Mouse (Mus musculus) urinary bladder, postnatal 14 days (tissue): ENCODE results near the gene Ranbp17.

Experiments used
- DNase-seq: peaks from one replicate; pipeline ENCODE4 v3.0.0; 2021; ENCODE audit warnings: low spot score

Gene Ranbp17

DNA sequence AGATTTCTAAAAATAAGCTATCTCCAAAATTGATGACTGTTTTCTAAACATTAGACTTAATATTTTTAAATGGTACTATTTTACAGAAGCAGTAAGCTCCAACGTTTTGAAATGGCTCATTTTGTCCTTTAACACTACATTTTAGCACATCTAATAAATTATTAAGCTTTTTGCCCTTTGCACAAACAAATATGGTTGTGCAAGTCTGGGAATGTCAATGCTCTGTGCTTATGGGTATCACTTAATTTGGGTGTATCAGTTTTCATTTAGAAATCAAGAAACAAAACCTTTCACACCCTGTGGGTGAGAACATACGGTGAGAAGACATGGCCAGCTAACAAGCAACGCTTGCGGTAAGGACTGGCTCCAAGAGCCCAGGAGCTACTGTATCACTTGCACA is 108.9 kb downstream of the Ranbp17 start:
- DNase-seq: no peak

DNA sequence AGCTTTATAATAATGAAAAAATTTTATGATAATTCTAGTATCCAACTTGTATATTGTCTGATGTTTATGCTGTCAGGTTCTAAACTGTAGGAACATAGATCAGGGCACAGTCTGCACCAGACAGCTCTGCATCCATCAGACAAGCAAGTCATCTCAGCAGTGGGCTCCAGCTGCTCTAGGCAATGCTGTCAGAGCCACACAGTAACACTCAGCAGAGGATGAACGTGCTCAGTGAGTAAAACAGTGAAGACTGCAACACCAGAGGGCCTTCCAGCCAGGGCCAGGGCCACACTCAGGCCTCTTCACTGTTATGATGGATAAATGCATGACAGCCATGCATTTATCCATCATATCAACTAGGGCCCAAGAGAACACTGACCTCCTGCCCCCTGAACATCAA is 114.2 kb downstream of the Ranbp17 start:
- no peak for DNase-seq

DNA sequence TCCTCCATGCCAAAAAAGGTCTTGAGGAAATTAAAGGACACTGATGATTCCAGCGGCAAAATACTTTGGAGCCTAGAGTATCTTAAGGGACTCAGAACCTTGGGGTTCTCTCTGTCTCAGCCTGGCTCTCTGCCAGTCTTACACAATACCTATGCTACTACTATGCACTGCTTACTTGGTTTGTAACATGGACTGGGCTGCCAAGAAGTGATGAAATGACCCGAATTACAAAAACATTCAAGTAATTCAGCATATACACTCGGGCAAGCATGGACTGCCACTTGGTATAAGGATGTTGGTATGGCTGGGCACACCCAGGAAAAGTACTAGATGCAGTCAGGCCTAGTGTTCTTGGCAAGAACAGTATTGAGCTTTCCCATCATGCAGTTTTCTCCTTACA is 114.8 kb downstream of the Ranbp17 start:
- no peak for DNase-seq

DNA sequence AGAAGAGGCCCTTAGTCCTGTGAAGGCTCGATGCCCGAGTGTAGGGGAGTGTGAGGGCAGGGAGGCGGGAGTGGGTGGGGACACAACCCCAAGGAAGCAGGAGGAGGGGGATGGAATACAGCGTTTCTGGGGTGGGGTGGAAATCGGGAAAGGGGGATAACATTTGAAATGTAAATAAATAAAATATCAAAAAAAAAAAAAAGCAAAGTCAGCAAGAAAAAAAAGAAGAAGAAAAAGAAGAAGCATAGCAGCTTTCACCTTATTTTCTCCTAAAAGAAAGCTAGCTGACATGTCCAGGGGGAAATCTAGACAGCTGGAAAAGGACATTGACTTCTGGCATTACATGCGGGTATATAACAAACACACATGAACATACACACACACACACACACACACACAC is 117.3 kb downstream of the Ranbp17 start:
- DNase-seq: no peak

DNA sequence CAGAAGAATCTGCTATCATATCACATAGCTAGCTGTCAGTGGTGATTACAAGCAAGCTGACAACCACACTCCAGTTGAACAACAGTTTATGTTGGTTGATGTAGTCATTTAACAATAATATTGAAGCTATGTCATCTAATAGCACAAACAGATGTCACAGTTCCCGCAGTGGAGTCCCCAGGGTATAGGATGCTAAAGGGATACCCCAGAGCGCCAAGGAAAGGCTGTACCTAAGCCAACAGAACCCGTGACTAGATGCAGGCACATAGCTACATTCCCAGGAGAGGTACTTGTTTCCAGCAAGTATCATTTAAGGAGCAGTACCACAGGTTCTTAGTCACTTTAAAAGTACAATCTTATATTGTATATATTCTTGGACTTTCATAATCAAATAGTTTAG is 119.5 kb downstream of the Ranbp17 start:
- DNase-seq: no peak

DNA sequence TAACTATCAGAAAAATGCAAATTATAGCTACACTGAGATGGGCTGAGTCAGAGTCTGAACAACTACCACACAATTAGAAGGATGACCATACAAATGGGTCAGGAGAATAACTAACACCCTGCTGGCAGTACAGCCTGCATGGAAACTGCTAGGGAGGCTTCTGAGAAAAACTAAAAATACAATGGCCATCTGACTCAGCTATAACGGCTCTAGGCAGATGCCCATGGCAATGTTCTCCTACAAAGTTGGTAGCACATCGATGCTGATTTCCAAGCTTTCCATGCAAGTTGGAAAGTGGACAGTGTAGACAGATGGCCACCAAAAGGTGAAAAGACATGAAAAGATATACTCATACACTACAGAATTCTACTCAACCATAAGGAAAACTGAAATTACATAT is 124.9 kb downstream of the Ranbp17 start:
- DNase-seq: no peak

DNA sequence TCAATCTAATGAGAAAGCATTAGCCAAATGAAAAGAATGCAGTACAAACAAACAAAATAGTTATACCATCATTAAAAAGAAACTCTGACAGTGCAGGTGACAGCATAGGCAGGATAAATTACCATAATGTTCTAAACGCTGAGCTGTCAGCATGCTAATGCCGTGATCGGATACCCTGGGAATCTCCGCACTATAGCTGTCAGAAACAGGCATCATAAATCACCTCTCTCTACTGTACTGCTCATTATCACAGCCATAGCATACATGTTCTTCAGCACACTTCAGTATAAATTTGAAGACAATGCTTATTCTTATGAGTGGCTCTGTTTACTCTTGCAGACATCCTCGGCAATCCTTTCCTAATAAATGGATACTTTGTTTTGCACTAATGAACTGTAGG is 151.7 kb downstream of the Ranbp17 start:
- no peak for DNase-seq

DNA sequence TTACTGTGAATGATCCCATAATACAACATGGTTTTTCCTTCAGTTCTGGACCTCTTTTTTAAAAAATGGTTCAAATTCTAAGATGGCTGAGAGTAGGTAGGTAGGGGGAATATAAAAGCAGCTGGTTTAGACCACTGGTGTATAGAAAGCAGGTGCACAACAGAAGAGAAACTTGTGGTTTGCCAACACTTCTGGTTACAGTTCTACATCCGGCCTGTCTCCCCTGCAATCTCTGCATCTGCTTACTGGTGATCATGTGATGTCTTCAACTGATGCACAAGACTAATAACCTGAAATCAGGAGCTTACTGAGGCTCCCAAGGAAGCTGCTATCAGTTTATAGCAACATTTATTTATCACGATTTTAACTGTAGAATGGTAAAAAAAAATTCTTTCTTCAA is 164.3 kb downstream of the Ranbp17 start:
- no peak for DNase-seq

DNA sequence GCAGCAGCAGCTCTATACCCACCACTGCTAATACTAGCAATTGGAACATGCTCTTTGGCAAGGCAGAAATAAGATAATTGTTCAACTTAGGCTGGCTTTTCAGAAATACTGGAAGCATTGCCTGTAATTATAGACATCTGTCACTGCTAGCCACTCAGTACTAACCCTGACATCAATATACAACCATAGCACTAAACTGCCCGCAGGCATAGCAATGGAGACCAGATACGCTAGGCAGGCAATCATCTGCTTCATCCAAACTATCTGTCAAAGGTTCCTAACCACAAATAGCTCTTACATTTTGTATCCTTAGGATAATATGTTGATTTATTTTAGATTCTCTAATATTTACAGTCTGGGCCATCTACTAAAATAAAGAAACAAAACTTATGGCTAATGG is 171.5 kb downstream of the Ranbp17 start:
- DNase-seq: no peak

DNA sequence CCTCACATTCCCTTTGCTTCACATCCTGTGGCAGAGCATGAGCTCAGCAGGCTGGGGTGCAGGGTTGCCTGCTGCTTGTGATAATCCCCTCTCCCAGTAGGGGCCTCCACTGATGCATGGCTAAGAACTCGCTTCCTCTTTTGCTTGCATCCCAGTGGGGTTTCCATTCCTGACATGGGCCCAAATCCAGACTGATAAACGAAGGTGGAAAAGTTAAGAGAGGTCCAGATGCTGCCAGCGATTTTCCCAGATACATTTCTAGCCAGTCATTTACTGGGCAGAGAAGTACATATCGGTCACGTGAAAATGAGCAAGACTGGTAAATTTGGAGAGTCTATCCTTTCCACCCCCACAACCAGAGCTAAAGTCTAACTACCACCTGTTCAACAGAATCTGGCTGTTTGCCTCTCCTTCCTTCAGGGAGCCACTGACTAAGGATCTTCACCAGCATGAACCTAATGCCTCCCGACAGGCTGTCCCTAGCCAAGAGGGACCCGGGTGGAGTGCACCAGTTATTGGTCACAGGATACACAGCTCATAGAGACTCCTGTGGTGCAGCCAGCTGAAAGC is 176.9 kb downstream of the Ranbp17 start:
- DNase-seq: no peak

DNA sequence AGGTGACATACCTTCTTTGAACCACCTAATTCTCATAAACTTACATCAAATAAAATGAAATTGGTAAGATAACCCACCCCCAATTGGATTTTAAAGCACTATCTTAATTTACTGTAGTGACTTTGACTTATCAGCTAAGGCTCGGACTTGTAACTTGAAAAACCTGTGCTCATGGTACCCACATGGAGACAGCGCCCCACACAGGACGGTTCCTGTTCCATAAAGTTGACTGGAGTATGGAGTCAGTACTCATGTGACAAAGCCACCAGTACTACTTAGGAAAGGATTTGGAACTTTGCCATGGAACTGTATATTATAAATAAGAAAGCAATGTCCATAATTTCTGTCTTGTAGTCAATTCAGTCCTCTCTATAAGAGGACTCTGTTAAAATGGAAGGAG is 177.9 kb downstream of the Ranbp17 start:
- DNase-seq: no peak

DNA sequence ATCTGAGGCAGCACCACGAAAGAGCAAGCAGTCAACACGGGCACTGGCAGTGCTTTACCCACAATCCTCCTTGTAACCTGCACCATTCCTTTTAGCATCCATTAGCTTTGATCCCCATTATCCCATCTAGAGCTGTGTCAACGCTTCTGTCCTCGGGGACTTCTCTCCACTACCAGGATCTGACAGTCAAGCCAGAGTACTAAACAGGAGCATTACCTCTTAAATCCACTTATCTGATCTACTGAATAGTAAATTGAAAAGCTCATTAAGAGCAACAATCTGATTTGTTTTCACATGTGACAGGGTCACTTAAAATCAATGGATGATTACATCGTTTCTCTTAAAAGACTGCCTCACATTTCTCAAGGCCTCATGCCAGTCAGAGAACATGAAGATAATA is 181.4 kb downstream of the Ranbp17 start:
- DNase-seq: no peak

DNA sequence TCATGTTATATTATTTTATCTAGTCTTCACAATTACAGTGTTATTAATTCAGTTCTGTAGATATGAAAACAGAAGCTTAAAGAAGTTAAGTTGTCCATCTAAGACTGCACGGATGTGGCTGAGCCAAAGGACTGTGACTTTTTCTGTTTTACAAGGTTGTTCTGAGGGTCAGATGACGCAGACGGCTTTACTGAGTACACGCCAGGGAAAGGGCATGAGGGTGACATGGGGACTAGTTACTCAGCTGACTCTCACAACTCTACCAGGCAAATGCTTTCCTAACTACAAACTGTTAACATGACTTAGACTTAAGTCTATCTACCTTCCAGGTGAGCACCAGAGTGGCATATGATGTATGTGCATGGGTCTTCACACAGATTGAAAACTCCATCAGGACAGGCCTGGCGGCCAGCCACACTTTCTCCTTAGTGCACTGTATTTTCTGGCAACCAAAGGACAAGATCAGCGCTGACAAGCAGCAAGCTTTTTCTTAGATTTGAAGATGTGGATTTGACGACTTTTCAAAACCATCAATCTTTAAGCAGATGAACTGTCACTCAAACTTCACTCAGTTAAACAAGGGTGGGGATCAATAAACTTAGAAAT is 194.4 kb downstream of the Ranbp17 start:
- no peak for DNase-seq

DNA sequence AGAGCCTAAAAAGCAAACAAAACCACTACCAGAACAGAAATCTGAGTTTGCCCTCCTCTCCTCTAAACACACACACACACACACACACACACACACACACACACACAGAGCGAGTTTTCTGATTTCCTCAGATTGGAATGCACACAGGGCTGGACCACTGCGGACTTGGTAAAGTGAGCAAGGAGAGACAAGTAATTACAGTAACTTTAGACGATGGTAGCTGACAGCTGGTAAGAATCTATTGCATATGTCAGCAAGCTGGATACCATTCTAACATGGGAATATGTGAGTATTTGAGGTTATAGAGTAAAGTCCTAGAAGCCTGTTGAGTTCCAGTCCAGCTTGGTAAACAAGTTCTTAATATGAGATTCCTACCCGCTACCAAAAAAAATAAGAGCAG is 204.0 kb downstream of the Ranbp17 start:
- DNase-seq: no peak

DNA sequence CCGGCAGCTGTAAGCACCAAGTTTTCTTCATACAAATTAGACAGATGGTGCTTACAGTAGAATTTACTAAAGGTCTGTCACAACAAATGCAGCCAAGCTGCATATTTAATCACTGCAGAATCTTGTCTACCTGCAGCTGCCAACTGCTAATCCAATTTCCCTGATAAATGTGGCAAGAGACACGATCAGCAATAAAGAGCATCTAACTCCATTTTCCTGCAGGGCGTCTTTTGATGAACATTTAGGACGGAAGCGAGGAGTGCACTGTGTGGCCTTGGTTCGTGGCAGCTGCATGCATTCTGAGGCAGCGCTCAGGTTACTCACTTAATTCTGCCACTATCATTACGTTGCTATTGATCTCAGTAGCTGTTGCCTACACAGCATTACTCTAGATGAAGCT is 212.7 kb downstream of the Ranbp17 start:
- no peak for DNase-seq

DNA sequence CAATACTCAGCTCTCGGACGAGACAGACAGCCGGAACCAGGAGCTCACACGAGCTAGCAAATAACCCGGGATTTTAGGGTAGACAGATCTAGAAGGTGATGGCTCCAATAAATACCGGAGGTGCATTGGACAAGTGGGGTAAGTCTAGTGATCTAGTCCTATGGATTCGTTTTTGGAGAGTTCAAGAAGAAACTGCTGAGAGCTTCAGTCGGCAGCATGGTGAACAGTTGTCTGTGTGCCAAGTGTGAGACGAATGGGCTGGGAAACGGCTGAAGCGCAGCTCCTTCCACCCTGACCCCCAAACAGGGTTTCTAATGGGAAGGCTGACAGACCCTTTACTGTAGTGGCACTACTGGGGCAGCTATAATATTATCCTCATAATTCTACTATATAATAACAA is 214.2 kb downstream of the Ranbp17 start:
- DNase-seq: no peak

DNA sequence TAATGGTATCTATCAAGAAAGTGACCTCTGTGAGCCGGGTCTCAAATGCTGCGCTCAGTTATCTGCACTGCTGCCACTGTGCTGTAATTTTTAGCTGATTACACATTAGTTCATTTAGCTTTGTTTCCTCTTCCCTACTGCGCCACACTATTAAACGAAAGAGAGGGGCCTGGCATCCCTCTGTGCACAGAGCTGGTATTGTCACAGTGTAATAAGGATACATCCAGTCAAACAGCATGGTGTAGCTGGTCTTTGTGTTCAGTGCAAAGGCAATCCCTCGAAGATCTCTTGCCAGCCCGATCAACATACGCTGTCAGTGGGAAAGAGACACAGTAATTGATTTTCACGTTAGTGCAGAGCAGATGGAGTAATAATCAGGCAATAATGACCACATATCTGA is 216.4 kb downstream of the Ranbp17 start:
- DNase-seq: no peak

DNA sequence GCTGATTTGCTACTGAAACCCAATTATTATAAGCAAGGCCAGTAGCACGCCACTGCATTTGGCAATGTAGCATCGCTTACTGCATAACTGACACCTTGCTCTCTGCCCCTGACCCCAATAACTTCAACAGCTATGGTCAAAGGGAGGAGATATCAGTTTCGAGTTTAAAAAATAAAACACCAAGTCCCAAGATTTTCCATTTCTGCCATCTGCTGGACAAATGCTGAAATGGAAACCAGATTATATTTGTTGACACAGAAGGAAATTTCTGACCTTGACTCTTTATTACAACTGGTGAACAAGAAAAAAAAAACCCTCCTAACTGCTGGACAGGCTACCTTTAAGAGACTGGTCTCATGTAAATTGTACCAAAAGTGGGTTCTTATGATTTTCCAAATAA is 218.1 kb downstream of the Ranbp17 start:
- DNase-seq: no peak

DNA sequence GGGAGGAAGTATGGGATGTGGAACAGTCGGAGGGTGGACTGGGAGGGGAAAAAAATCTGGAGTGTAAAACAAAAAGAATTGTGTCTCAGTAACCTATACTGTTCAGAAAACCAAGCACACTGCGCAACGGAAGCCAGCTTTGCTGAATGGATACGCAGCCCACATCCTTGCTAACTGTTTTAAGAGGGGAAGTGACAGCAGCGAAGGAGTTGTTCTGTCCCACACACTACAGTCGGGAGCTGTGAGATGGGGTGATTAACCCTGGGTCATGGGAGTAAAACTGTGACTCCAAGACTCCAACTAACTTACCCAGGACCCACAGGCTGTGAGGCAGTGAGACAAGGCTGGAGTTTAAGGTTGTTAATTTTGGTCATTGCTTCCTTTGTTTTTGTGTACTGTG is 219.5 kb downstream of the Ranbp17 start:
- DNase-seq: no peak

DNA sequence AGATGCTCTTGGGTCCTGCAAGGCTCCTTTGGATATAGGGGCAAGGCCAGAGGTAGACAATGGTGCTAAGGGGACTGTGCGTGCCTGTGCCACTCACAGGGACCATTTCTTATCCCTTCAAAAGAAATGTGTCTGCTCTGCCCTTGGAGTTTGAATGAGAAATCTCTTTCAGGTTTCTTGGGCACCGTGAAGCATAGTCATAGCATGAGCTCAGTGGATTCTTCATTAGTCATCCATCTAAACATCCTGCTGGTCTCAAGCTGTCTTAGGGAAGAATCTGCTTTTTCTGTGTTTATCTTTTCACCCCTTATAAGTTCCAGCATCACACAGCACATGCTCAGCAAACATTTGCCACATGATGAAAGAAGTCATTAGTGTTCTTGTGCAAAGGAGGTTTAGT is 235.0 kb downstream of the Ranbp17 start:
- no peak for DNase-seq

DNA sequence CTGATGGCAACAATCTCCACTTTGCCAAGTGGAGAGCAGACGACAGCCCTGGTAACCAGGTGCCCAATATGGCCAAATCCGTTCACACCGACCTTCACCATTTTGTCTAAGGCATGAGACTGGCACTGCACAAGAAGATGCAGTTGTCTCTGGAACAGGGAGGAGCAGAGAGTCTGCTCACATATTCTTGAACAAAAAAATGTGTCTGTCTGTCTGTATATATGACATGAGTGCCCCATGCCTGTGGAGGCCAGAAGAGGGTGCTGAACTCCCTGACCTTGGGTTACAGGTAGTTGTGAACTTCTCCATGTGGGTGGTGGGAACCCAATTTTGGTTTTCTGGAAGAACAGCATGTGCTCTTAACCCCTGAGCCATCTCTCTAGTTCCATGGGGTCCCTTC is 236.9 kb downstream of the Ranbp17 start, which contains the start of gene Gm12117:
Gene Gm12117 (minus strand): TSS at position 101 of the 400 bp plus-strand sequence.
- no peak for DNase-seq

DNA sequence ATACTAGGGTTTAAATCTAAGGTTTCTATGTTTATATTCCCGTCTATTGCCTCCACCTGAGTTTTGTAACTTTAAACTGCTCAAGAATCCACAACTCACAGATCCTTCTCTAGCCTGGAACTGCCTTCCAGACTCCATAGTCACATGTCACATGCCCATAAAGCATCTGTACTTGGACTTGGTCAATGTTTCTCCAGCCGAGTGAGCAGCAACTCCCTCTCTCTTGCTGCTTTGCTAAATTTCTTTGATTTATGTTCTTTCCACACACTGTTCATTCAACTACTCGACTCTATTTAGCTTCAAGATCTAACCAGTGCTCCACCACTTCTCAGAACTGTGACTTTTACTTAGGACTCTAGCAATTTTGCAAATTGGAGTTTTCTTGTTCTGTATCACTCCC is 238.7 kb downstream of the Ranbp17 start:
- DNase-seq: no peak

DNA sequence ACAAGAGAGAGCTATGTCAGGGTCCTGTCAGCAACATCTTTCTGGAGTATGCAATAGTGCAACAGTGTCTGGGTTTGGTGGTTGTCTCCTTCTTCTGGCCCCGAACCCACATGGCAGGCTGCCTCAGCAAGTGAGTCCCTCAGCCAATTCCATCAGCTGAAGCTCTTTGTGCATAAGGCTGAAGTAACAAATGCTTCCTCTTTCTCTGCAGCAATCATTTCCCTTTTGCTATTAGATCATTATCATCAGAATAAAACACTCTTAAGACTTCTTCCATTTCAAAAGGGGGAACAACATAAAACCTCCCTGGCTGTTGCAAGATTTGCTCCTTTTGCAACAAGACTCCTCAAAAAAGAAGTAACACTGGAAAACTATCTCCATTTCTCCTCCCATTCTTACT is 239.3 kb downstream of the Ranbp17 start:
- DNase-seq: no peak

DNA sequence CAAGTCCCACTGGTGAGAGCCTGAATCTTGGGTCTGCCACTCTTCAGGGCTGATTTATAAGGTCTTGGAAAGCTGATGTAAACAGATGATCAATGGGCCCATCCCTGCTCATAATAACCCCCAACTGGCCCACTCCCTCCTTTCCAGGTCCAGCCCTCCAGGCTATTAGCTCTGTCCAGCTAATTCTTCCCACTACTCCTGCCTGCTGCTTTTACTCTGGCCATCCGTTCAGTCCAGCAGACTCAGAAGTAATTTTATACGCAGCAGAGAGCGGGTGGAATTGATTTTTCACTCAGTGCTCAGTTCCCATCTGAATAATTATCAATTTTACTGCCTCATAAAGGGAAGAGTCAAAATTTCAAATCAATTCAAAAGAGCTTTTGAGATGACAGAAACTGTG is 273.3 kb downstream of the Ranbp17 start:
- no peak for DNase-seq

DNA sequence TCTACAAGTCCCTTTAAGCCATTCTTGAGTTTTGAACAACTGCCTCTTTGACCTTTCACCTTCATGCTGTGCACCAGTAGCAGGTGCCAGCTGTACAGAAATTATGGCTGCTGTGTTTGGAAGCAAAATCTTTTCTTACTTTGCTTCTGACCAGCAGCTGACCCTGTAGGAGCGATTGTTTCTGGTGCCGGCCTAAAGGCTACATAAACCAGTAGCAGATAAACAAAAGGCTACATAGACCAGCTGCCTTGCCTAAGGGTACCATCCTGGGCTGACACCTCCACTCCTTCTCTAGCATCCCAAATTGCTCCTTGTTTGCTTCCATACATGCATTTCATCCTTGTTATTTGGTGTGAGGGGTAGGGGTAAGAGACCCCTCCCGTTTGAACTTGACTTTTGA is 279.4 kb downstream of the Ranbp17 start:
- DNase-seq: no peak
